Mouse (Mus musculus): ENCODE results near the gene Fgfr2.

Gene Fgfr2

DNA sequence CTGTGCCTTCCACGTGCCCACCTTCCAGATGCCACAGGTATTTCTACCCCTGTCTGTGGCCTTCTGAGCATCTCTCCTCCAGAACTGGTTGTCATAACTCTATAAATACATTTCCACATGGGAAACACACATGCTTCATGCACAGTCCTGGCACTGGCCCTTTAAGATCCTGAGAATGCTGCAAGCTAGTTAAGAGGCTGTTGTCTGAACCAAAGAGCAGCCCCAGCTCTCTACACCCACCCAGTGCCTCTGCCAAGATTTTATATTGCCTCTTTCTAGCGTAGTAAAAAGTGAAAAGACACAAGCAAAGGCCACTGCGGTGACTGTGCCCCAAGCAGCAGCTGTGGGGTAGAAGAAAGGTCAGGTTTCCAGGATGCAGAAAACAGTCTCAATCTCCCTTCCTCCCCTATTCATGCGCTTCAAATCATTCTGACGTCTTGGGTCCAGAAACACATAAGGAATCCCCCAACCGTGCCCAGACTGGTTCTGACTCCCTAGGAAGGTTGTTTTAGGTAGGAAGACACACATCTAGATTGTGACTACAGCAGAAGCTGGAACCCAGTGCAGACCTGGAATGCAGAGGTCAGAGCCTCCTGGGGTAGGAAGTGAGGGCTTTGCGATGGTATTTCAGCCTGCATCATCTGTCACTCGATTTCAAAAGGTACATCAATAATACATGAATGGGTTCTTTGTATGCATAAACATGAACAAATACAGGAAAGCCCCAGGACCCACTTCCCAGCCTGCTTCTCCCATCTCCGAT lies 1195.7 kb downstream of the Fgfr2 start:
- in situ Hi-C loops (cut with MboI; ENCODE audit: unreplicated experiment in 2 of 2), result no loop called here

DNA sequence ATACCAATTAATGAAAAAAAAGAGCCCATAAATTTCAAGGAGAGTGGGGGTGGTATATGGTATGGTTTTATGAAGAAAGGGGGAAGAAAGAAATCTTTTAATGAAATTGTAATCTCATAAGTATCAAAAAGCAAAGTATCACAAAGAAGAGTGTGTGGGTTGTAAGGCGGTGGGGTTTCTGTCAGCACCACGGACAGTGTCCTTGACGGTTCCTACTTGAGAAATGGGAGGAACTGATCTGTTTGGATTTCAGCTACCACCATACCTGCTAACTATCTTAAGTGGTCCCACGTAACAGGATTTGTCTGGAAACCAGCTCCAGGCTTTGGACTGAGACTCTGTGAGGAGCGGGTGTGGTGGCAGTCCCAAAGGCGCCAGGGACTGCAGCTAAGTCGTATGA lies 1205.8 kb downstream of the Fgfr2 start:
- in situ Hi-C loops (cut with MboI; ENCODE audit: unreplicated experiment in 2 of 2), result loop anchor here in 1 of 2 experiments (25.0 kb wide), 1 partner anchor 570 kb away; no protein-coding TSS in a partner anchor

DNA sequence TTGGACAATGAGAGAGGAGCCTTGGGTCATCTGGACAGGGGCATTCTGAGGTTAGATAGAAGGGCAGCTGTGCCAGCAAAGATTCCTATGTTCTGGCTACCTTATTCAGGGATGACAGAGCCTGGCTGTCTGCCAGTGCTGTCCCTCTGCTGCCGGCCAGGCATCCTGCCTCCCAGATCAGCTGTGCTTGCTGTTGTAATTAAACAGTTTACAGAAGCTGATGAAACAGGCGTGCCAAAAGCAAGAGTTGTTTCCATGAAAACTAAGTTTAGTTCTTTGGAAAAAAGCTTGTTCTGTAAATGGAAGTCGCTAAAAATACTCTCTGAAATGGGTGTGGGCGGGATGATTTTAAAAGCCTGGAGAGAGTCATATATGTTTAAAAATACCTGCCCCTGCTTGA lies 1213.5 kb downstream of the Fgfr2 start:
- in situ Hi-C loops (cut with MboI; ENCODE audit: unreplicated experiment in 2 of 2), result loop anchor here in 1 of 2 experiments (10.0 to 25.0 kb wide), 2 partner anchors 305 to 578 kb away; no protein-coding TSS in a partner anchor

DNA sequence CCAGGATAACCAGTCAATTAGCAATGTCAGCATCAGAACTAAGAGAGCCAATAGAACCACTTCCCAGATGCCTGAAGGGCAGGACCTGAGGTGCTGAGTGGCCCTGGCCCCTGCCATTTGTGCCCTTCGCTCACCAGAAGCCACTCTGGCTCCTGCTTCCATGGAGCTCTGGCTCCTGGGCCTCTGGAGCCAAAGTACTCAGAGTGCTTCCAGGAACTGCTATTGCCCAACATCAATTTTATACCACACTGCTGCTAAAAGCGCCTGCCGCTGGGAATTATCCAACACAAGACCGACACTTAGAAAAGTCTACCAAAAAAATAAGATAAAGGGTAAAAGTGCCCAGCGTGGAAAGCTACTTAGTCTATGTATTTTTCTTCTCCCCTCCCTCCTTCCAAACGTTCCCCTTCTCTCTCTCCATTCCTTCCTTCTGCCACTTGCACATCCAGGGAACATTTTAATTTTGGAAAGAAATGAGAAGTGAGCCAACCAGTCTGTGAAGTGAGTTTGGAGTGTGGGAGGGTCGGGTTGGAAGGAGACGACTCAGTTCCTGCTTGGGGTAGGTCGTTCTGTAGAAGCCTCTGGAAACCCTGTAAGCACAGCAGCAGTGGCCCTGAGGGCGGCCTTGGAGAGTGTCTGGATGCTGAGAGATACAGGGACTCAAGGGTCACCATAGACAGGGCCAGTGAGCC lies 1216.5 kb downstream of the Fgfr2 start:
- in situ Hi-C loops (cut with MboI; ENCODE audit: unreplicated experiment in 2 of 2), result loop anchor here in 1 of 2 experiments (10.0 to 25.0 kb wide), 2 partner anchors 308 to 581 kb away; no protein-coding TSS in a partner anchor

DNA sequence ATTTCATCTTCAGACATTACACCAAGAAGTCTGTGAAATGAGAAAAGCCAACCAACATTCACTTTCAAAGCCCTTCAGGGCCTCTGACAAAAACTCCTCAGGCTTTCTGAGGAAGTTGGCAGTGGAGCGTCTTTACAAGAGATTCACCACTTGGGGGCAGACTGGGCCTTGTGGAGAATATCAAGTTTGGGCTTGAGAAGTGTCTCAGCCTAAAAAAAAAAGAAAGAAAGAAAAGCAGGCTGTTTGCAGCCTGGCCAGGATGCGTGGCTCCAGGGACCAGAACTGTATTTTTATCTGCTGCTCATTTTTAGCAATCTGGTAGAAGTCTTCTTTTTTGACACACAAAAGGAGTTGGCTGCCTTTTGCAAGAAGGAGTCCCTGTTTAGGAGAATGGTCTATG lies 1223.8 kb downstream of the Fgfr2 start:
- in situ Hi-C loops (cut with MboI; ENCODE audit: unreplicated experiment in 2 of 2), result loop anchor here (10.0 to 25.0 kb wide), 4 partner anchors 645 to 1105 kb away; no protein-coding TSS in a partner anchor

DNA sequence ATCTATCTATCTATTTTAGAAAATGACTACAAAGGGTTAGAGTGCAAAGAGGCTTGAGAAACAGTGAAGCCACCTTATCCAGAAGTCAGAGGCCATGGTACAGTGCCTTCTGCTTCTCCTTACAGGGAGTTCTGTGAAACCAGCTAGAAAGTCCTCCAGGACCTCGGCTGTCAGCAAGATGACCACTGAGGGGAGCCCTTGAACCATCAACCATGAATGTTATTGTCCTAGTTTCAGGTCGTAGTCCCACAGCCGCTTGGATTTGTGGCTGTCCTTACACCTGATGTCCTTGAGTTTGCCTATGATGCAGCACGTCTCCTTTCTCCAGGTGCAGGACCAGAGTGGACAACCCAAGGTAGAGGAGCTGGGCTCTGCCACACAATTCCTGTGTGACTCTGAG lies 1225.9 kb downstream of the Fgfr2 start:
- in situ Hi-C loops (cut with MboI; ENCODE audit: unreplicated experiment in 2 of 2), result loop anchor here (10.0 to 25.0 kb wide), 4 partner anchors 648 to 1108 kb away; no protein-coding TSS in a partner anchor

DNA sequence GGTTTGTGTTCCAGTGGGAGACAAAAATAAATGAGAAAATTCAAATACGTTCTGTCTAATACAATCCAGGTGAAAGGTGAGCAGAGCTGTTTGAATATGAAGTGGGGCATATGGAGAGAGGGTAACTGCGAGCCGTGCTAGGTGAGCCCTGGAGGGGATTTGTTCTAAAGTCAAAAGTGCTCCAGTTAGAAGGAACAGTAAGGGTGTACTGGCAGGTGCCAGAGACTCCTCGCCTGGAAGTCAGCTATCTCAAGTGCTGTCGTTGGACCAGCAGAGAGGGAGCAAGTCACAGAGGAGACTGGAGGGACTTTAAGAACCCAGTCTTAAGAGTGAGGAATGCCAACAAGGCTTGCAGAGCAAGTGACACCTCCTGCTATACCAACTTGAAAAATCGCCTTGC lies 1240.3 kb downstream of the Fgfr2 start:
- in situ Hi-C loops (cut with MboI; ENCODE audit: unreplicated experiment in 2 of 2), result loop anchor here (5.0 to 25.0 kb wide), 9 partner anchors 346 to 1118 kb away; partner anchors contain the start of genes 2310057M21Rik (in 1 of the 2) and Btbd16 (in 1 of the 2)

DNA sequence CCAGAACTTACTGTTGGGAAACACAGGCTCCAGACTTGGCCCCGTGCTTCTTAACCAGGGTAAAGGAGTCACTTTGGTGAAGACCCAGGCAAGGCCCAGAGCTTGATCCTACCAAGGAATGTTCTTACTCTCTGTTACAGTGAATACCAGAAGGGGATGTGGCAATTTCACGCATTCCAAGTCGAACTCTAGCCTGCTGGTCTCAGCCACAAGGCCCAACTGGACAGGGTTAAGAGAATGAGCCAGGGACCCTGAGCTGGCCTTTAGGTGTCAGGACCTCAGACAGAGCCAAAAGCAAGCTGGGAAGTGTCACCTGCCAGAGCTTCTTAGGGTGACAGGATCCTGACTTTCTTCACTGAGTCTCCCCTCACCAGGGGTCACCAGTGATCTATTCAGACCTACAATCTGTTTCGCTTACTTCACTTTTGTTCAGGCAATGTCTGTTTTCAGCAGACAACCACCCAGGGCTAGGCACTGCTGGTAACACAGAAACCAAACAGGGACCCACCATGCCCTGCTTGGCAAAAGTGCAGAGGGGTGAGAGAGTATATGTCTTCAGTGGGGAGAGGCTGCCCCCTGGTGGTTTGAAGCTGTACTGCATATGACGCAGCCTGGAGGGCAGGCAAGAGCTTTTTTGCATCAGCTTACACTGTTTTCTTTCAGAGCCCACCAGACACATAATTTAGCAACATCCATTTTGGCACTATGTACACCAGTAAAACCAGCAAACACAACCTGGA lies 1241.1 kb downstream of the Fgfr2 start:
- in situ Hi-C loops (cut with MboI; ENCODE audit: unreplicated experiment in 2 of 2), result loop anchor here (5.0 to 25.0 kb wide), 9 partner anchors 345 to 1117 kb away; partner anchors contain the start of genes 2310057M21Rik (in 1 of the 2) and Btbd16 (in 1 of the 2)

DNA sequence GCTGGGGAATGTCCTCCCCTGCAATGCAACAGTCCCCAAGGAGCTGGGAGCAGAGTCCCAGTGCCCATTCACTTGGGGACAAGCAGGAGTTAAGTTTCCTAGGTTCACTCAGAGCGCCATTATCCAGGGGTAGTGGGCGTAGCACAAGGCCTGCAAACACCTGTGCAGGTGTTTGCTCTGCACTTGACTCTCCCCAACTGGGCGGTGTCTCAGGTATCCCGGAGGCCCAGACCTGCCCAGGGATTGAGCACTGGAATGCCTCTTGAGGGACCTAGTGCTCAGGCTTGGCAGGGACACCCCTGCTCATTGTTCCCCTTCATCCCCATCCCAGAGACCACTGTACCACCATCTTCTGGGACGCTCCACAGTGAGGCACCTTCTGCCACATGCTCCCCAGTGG lies 1243.0 kb downstream of the Fgfr2 start:
- in situ Hi-C loops (cut with MboI; ENCODE audit: unreplicated experiment in 2 of 2), result loop anchor here (5.0 to 25.0 kb wide), 9 partner anchors 343 to 1115 kb away; partner anchors contain the start of genes 2310057M21Rik (in 1 of the 2) and Btbd16 (in 1 of the 2)

DNA sequence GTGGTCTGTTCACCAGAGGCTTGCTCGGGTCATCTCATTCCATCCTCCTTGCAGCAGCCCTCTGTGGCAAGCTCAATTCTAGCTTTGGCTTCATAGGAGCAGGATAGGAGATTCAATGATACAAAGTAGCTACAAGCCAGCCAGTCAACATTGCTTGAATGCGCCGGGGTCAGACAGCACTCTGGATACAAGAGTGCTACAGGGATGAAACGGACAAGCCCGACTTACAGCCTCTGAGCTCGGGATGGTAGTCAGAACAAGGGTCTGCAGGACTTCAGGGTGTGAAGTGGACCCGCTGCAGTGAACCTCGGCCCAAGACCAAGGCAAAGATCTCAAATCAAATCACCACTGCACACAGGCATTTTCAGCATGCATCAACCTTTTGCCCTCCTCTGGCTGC lies 1244.3 kb downstream of the Fgfr2 start:
- in situ Hi-C loops (cut with MboI; ENCODE audit: unreplicated experiment in 2 of 2), result loop anchor here in 1 of 2 experiments (25.0 kb wide), 2 partner anchors 767 to 1033 kb away; no protein-coding TSS in a partner anchor

DNA sequence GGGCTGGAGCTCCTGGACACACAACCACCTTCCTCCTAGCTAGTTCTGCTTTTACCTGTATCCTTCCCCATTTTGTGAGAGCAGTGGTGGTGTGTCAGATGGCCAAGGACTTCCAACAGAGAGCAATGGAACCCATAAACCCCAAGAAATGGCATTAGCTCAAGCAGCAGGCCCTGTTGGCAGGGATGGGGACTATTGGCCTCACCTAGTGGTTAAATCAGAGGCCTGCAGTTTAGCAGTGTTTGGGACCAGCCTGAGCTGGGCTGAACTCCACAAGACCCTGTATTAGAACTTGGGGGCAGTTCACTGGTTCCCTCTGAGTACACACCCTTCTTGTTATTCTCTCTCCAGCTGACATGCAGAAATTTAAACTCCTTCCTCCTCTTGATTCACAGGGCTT lies 1262.0 kb downstream of the Fgfr2 start:
- in situ Hi-C loops (cut with MboI; ENCODE audit: unreplicated experiment in 2 of 2), result no loop called here

DNA sequence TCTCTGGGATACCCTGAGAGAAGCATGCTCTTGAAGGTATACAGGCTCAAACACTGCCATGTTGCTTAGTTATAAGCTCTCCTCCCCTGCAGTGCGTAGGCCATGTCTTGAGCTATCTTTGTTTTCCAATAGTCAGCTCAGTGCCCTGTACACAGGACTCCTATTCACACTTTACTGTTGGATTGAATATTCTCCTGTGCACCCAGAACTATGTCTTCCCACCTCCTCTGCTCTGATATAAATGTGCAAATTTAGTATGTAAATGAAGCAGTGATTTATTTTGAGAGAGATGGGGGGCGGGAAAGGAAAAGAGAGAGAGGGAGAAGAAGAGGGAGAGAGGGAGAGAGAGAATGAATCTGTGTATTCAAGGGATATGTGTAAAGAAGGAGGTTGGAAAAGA lies 1267.5 kb downstream of the Fgfr2 start:
- in situ Hi-C loops (cut with MboI; ENCODE audit: unreplicated experiment in 2 of 2), result no loop called here

DNA sequence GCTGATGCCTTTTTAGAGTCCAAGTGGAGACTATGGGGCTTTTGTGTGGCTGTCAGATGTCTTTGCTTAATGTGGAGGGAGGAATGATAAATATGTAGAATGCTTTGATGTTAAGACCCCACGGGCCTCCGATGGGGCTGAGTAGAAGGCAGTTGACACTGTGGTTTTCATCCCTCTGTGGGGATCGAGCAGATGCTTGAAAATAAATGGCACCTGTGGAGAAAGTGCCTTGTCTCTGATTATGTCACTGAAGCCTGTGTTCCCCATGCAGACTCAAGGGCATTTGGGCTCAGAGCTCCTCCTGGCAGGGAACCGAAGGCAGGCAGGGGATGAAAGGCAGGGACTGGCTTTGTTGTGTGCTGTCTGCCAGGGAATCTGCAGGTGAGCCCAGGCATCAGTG lies 1272.6 kb downstream of the Fgfr2 start:
- in situ Hi-C loops (cut with MboI; ENCODE audit: unreplicated experiment in 2 of 2), result no loop called here

DNA sequence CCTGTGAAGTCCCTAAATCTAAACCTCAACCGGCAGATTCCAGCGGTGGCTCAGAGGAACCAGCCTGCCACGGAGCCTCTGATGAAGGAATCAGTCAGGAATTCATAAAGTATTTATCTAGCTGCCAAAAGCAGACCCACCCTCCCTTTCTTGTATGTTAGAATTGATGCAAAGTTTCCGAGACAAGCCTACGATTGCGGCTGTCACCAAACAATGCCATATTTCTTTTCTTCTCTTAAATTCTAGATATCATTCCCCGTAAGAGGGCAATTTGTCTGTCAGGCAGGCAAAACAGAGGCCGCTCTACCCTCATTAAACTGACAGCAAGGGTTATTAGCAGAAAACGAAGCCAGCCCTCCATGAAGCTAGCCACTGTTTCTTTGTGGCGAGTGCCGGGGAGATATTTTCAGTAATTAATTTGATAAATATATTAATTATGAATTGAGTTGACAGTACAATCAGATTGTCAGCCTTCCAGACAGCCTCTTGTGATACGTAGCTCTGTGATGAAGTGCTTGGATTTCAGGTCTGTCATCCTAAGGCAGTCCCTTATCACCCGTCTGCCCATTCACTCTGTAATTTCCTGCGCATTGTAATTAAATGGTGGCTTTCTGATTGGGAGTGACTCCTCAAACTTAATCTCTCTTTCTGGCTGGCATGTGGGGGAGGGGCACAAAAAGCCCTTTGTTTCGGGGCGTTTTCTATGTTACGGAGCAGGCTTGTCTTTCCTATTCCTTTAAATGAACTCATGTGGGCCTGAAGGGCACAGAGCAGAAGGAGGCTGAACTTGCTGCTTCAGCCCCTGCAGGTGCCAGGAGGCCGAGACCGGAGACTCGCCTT lies 1276.9 kb downstream of the Fgfr2 start:
- in situ Hi-C loops (cut with MboI; ENCODE audit: unreplicated experiment in 2 of 2), result no loop called here

DNA sequence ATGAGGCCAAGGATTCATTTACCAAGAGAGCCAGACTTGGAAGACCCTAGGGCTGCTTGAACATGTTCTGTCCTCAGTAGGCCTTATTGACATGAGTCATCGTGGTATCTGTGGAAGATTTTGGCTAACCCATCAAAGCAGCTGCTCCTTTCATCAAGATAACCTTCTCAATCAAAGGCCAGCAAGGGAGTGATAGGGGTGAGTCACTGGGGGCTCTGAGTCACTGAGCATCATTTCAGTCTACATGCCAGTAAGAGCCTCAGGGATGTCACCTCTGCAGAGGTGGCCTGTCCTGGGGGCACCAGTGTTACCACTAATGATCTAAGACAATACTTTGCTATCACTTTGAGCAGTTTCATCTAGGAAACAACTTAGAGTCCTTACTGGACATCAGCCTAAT lies 1292.9 kb downstream of the Fgfr2 start:
- in situ Hi-C loops (cut with MboI; ENCODE audit: unreplicated experiment in 2 of 2), result no loop called here

DNA sequence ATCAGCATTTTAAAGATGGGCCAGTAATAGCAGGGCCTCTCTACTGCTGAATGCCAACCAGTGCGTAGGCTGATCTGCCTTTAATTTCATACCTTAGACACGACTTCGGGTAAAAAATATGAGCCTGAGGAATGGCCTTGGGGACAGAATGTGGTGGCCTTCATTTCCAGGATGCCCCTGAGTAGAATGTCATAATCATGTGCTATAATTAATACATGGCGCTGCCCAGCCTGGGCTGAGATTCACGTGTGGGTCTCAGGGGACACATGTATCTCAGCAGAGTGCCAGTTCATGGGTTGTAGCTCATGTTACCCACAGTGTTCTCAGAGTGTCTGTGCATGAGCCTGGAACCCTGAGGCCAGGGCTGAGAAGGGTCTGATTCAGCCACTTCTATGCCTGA lies 1296.3 kb downstream of the Fgfr2 start:
- in situ Hi-C loops (cut with MboI; ENCODE audit: unreplicated experiment in 2 of 2), result no loop called here

DNA sequence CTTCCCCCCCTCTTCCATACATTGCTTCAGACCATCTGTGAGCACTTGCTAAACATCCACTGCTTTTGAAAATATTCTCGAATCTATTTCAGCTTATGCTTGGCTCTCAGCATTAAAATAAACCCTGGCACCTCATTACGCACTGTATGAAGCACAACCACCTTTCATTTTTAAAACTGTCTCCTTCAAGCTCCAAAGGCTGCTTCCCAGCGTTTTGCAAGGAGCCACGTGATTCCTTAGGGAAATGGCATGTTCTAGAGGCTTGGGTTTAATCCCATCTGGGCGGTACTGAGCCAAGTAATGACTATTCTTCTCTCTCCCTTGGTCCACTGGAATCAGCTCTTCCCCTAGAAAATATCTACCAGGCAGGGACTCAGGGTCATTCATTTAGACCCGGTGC lies 1305.2 kb downstream of the Fgfr2 start:
- in situ Hi-C loops (cut with MboI; ENCODE audit: unreplicated experiment in 2 of 2), result no loop called here

DNA sequence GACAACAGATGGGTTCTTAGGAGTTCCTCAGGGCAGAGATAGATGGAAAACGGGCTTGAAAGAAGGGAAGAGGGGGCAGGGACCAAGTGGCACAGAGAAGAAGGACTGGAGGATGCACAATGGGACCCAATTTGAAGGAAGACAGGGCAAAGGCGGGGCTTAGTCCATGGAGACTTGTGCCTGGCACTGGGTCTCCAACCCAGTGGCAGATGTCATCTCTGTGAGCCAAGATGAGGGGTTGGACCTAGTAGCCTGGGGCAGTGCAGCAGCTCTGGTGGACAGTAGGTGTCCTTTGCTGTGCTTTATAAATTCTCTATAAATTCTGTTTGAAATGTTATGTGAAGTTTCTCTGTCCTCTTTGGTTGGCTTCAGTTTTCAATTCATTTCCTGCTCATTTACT lies 1306.5 kb downstream of the Fgfr2 start:
- in situ Hi-C loops (cut with MboI; ENCODE audit: unreplicated experiment in 2 of 2), result no loop called here

DNA sequence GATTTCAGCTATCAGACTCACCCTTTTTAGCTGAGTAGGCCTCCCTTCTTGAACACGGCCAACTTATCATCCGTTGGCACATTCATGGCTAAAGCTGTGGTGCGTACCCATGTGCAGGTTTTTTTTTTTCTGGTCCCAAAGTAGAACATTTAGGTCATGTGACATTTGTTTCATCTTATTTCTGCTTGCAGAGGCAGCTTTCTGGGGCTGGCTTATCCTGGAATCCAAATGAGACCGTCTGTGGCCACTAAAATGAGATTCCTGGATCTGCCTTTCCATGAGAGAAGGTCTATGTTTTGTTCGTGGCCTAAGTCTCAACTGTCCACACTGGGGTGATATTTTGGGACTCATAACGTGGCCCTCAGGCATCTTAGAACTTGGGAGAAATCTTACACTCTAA lies 1311.0 kb downstream of the Fgfr2 start:
- in situ Hi-C loops (cut with MboI; ENCODE audit: unreplicated experiment in 2 of 2), result no loop called here

DNA sequence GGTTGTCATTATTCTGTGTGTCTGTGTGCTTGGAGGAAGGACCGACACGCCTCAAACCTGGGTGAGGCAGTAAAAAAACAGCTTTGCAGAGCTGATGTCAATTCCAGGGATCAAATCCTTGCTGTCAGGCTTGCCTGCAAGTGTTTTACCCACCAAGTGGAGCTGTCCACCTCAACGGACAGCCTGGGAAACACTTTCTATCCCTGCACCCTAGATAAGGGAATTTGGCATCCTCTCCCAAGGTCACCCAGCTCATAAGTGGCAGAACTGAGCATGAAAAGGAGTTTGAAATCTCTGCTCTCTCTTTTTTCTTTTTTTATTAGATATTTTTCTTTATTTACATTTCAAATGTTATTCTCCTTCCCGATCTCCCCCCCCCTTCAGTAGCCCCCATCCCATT lies 1312.2 kb downstream of the Fgfr2 start:
- in situ Hi-C loops (cut with MboI; ENCODE audit: unreplicated experiment in 2 of 2), result no loop called here
